Mouse (Mus musculus) gastrocnemius, postnatal 10 days (tissue): Measurements from ENCODE around the gene Rcan1. TPM values are rescaled to one million over a fixed set of nuclear protein-coding genes. Genes with fewer than 3 reads are reported as not detected.

ENCODE experiments used
- DNase-seq: peaks from one replicate; pipeline ENCODE4 v3.0.0; 2021; ENCODE audit warnings: mixed read lengths
- total RNA-seq, 2 experiments: library from RNA; stranded (reverse); gene quantifications; 2 replicates each; pipeline ENCODE4 v1.2.3; 2021

Gene Rcan1
- total RNA-seq, 2 experiments from 2014 or later = 45.3 to 51.6 TPM

DNA sequence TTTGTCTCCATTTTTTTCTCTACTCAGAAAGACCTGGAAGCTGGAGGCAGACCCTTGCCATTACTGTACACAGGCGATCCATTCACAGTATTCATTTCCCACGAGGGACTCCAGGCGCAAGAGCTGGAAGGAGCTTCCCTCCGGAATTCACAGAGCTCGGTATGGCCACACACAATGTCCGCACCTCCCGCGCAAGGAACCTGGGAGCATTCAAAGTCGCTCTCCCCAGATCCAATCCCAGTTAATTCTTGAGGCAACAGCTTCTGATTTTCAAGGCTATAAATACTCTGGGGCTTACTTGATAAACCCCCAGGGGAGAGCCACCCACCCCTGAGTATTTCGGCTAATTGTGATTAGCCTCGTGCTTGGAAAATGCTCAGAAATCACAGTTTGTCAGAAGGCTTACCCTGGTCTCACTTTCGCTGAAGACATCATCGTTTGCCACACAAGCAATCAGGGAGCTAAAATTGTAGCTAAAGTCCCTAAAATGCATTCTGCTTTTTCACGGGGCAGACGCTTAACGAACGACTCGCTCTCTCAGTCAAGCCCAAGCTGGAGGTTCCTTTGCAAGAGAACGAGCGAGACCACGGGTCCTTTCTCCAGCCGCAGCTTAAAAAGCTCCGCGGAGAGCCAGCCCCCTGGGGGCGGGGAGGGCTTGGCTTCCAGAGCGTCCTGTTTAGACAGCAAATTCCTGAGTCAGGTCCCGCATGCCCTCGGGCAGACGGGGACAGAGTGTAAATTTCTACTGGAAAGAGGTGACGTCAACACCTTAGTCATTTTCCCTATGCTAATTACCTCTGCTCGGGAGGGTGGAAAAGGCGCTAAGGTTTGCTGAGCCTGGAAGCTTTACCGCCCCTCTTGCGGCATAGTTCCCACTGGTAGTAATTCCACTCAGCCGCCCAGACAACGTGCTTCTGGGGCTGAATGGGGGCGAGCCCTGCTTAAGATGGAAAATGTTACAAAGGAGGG lies 70.9 kb downstream of the Rcan1 start:
- peak; percentile 77 for DNase-seq

DNA sequence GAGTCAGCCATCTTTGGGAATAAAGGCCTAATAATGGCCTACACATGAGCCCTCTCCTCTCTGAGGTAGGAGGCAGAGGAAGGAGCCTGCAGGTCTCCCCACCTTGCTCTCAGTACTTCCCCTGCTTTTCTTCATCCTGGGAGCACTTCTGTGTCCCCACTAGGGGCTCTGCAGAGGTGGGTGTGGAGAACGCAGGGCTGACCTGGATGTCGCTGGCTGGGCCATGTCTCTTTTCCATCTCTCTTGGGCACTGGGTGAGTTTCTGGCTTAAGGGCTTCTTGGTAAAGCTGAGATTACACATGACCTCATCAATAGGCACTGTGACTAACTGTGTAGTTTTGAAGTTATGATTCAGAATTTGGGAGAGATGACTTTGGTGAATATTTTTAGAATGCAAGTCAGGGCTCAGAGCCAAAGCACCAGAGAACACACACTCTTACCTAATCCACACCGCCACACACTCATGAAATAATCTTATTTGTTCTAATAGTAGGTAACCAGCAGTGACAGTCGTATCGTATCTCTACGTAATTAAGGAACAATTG lies 72.0 kb downstream of the Rcan1 start:
- DNase-seq = no peak

DNA sequence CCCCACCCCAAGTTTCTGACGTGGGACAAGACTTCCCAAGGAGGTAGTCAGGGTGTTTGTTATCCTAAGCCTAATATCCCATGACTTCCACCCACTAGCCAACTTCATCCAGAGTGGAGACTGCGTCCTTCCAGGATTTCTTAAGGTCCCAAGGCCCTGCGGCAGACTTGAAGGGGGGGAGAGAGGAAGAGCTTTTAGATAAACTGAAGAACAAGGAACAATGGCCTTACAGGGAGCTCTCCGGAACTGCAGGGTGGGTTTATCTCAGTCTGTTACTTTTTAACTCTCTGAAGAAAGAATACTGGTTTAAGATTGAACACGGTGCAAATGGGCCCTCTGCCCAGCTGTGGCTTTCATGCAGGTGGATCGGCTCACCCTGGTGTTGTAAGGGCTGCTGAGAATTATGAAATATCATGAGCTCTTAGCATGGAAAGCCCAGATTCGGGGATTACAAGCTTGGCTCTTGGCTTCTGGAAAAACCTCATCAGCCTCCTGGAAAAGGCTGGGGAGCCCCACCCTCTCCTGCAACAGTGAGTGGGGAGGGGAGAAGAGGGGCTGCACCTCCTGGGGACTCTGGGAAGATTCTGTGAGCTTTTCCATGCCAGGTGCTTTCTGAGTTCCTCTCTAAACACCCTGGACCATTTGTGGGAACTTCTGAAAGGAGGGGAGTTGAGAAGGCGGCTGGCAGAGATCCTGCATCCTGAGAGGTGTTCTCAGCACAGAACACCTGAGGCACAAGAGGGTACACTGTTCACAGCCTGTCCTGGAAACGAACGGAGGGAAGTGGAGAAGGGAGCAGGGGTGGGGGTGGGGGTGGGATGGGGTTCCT lies 72.7 kb downstream of the Rcan1 start:
- DNase-seq = no peak

DNA sequence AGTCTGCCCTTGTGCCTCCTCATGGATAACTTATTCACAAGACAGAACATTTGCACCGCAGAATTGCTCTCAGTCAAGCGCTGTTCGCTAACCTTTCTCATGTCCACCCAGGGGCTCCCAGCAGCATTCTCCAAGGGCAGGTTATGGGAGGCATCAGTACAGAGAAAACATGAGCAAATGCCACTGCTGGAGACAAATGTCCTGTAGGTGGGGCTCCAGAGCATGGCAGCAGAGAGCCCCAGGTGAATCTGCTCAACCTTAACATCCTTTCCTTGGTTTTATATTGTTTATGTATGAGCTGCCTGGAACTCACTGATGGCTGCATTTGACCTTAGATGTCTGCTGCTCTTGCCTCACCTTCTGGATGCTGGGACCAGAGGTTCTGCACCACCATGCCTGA lies 76.9 kb downstream of the Rcan1 start:
- DNase-seq = no peak

DNA sequence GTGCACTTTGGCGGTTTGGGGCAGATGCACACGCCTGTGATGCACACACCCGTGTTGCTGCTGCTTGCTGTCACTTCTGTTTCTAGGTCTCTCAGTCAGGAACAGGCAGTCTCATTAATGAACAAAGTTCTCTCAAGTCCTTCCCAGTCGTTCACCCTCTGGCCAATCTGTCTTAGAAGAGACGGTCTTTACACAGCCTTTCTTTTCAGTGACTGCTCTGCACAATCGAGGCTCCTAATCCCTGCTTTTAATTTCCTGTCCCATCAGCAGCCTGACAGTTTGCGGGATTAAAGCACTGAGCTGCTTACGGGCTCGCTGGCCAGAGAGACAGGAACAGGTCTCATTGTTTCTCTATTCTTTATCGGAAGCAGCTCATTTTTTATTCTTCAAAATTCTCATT lies 83.0 kb downstream of the Rcan1 start:
- no peak for DNase-seq

DNA sequence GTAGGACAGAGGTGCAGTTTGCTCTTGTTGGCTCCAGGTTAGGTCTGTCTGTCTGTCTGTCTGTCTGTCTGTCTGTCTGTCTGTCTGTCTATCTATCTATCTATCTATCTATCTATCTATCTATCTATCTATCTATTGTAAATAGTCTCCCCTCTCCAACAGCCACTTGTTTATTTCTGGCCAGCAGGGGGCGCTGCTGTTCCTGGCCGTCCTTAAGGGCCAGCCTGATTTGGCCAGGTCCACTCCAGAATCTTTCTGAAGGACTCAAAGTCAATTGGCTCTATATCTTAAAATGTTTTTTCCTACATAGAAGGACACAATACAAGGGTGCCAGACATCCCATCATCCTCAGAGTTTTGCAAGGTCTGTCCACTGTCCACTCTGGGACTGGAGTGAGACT lies 85.6 kb downstream of the Rcan1 start:
- peak; percentile 90 for DNase-seq

DNA sequence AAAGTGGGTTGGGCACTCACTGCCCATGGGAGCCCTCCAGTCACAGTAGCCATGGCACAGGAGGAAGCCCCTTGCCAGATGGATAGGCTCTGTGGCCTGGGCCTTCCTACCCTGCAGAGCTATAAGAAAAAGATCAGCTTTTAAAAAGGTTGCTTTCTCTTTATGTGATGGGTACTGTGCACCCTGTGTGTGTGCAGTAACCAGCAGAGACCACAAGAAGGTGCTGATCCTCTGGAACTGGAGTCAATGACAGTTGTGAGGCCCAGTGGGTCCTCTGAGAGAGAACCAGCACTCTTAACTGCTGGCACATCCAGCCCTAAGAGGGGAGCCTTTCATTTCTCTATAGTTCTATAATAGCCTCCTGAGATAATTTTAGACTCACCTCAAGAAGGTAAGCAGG lies 87.3 kb downstream of the Rcan1 start:
- no peak for DNase-seq

DNA sequence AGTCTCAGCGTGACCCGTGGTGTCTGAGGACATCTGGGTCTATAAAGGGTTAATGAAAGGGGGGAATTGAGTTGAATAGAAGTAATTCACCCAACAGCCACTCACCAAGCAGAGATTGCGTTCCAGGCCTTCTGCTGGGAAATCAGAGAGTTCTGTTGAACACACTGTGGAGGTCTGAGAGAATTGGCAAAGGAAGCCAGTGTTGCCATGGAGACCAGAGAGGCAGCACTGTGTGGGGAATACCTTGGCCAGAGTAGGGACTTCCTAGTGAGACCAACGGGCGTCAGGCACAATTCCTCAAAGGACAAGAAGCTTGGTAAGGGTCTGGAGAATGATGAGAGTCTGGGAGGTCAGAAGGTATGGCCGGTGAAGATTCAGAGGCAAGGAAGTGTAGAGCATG lies 88.2 kb downstream of the Rcan1 start:
- no peak for DNase-seq

DNA sequence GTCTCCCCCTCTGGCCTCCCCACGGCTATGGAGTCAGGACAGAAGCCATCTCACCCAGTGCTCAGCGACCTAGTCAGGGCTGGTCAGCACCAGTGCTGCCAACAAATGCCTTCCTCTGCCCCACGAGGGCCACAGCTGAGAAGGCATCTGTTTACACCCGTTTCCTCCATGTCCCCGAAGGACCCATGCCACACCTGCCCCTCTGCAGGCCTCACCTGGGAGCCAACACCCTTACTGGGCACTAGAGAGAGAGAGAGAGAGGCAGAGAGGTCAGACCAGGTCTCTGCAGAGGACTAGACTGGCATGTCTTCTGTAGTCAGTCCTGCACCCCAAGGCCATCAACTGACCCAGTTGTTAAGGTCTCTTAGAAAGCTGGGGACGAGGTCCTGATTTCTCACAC lies 89.6 kb downstream of the Rcan1 start:
- no peak for DNase-seq

DNA sequence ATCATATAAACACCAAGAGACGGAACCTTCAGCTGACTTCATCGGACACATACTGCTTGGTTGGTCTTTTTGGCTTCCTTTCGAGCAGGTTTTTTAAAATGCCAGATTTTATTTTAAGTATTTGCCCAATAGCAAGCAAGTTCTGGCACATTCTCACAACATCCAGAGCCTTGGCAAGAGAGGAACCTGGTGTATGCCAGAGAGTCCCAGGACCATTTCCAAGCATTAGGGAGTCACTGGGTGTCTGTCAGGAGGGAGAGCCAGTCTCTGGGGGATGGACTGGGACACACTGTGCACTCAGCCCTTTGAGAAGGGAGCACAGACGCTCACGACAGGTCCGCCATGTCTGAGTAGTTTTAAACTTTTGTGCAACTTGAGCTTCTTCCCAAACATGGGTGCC lies 93.7 kb downstream of the Rcan1 start:
- DNase-seq = no peak

DNA sequence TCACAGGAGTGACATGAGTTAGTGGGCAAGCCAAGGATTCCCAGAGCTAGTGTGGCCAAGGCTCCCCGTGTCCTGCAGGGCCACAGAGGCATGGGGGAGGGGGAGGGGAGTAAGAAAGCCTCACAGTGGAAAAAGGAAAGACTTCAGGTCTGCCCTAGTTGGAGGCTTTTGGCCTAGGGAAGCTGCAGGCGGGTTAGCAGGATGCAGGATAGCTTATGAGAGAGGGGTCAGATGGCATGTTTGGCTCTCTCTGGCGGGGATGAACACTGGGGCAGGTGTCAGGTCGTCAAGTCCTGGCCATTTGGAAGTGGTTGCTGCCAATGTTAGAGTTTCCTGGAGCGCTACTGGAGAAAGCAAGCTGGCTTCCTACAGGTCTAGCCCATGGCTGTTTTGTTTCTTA lies 99.0 kb downstream of the Rcan1 start:
- no peak for DNase-seq

DNA sequence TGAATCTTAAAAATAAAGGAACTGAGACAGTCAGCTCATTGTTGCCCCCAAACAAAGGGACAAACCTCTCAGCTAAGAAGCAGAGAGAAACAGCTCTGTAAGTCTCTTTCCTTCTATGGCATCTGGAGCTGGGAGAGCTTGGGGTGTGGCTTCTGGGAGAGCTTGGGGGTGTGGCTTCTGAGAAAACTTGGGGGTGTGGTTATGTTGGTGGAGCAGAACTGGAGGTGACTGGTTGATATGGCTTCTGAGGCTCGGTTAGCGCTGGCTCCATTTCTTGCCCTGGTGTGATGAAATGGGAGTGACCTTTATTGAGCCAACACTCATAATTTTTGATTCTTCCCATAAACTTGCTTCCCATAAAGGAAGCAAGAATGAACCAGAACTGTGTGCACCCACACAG lies 101.4 kb downstream of the Rcan1 start:
- no peak for DNase-seq

DNA sequence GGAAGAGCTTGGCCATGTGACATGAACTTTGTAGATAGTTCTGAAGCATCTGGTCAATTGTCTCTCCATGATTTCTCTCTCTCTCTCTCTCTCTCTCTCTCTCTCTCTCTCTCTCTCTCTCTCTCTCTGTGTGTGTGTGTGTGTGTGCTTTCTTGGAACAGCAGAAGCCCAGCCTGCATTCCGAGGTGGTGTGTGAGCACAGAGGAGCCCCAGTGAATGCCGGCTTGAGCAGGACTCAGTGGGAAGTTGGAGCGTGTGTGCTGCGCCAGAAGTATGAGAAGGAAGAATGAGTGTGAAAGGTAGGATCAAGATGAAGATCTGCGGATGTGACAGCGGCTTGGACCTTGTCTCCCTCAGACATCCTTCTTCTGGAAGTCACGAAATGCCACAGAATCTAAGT lies 105.2 kb downstream of the Rcan1 start:
- DNase-seq = no peak

DNA sequence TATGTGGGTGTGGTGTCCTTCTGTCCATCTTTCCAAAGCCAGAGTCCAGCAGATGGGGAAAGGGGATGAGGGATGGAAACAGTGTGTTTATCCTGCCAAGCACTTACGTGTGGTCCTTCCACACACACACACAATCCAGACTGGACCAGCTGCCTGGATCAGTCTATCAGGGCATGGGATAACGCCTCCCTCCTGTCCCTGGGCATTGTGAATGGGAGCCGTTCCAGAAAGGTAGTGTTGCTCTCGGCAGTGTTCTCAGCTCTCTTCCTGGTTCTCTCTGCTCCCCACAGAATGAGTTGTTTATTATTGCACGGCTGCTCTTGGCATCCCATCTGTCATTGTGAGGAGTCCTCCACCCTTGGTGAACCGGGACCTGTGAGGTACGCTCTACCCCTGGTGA lies 110.0 kb downstream of the Rcan1 start:
- no peak for DNase-seq

DNA sequence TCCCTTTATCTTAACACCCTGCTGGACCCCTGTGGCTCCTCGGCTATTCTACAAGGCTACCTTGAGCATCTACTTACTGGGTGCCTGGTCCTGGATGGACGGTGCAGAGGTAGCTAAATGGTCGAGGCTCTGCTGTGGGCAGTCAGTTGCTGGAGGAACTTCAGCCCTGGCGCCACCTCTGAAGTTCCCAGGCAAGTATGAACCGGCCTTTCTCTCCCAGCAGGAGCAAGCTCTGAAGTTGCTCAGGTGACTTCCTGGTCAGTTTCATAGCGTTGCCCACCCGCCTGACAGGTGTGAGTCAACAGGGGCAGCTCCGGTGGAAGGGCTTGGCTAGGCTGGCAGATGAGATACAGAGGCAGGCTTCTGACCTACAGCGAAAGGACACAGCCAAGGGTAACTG lies 111.4 kb downstream of the Rcan1 start, which contains the start of gene Kcne1:
Kcne1 (minus strand) TSS at position 240 of the 400 bp plus-strand sequence.
- no peak for DNase-seq

DNA sequence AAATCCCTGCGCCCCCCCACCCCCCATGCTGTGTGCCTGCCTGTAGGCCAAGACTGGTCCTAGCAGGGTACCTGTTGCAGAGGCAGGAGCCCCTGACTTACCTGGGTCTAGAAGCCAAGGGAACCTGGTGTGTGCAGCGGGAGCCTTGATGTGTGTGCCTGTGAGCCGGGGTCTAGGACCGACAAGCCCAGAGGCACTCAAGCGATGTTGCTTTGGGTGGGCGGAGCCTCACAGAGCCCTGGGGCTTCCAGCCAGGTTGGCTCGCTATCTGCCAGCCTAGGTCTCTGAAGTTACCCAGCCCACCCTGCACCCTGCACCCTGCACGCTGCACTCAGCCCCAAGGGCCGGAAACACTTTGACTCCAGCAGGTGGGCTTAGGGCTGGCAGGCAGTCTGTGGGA lies 111.9 kb downstream of the Rcan1 start:
- no peak for DNase-seq

DNA sequence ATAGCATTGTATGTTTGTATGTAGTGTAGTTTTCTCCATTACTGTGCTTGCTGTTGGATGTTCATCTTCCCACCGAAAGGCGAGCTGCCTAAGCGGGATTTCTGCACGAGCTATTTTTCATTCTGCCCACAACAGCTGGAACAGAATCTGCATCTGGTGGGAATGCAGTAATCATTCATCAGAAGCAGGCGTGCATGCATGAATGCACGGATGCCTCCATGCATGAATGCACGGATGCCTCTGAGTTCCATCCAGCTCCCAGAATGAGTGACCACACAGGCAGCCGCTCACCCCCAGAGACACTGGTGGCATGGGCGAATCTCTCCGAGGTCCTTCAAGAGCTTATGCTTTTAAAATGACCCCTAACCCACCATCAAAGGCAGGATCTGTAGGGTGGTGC lies 113.1 kb downstream of the Rcan1 start:
- DNase-seq = no peak

DNA sequence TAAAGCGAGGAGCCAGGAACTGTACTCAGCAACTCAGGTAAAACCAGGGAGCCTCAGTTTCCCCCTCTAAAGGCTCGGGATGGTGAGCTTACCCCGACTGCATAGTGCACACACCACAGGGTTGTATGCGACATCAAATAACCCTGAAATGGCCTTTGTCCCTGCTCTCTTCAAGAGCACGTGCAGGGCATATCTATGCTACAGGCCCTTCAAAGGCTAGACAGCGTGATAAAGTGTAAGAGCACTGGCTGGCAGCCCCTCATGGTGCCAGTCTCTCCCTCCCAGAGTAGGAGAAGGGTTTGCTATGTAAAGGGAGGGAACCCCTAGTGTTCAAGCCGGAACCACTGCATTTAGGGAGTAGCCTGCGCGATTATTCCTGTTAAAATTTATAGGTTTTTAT lies 113.6 kb downstream of the Rcan1 start:
- DNase-seq = no peak

DNA sequence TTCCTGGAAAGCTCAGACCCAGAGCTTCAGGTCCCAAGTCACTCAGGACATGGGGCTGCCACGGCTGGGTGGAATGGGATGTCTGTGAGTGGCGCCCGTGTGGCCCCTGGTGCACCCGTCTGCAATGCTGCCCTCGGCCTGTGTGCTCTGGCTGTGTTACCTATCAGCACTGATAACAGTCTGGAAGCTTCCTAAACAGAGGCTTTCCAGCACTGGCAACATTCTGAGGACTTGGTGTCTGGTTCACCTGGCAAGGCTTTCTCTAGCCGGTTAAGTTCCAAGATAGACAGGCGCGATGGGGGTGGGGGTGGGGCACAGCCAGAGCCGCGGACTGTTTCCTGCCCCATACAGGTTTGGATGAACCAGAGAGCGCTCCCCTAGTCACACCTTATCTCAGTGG lies 114.7 kb downstream of the Rcan1 start:
- DNase-seq = no peak

DNA sequence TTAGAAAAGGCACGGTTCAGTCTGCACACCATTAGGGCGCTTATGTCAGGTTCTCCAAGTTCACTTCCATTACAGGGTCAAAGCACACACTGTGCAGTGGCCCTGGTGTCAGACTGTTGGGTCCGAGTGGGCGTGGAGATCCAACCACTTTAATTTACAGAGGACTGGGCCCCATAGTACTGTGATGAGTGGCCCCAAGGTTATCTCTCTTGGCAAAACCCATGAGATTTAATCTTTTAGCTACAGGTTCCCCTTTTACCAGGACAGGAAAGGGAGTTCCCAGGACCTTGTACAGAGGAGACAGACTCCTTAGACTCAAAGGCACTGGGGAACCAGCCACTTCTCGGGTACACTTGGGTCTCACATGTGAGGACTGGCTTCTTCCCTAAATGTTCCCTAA lies 115.3 kb downstream of the Rcan1 start:
- no peak for DNase-seq

DNA sequence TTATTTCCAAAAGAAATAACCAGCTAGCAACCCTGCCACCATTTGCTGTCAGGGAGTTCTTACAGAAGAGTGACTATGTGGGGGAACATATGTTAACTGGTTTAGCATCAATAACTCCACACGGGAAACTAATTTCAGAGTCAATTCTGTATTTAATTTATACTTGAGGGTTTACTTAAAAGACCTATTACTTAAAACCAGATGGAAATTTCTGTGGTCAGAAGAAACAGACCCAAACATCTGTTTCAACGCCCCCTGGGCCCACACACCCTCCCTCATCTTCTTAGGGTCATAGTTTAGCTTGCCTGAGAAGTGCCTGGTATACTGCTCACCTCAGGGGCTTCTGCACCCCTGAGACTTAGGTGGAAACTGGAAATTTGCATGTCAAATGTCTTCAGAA lies 116.8 kb downstream of the Rcan1 start:
- DNase-seq = no peak

DNA sequence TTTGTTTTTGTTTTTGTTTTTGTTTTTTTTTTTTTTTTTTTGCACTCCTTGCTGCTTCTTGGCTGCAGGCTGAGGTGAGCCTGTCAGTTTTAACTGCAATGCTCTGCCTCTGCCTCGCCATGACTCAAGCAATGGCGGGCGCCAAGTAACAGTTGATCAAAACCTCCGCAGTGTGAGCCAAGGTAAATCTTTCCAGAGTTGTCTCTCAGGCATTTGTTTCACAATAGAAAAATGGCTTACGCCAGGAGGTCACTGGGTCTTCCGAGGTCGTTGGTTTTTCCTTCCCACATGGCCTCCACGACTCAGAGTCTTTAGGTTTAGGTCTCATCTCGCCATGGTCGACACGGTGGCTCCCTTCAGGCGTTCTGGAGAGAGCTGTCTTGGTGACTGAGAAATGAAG lies 117.4 kb downstream of the Rcan1 start:
- no peak for DNase-seq

DNA sequence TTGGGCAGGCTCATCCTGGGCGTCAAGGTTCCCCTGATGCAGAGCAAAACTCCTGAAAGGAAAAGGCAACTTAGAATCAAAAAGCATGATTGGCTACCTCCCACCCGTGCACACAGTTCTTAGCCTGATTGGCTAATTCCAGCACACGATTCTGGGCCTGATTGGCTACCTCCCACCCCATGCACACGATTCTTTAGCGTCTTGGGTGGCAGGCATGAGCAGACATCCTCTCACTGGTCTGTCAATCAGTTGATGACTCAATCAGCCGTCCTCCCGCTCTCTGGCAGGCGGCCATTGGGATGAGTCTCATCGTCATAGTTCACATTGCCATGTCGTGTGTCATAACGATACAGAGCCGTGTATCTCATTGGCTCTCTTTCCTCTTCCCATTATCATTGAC lies 121.7 kb downstream of the Rcan1 start:
- DNase-seq = peak; percentile 36
